Mouse (Mus musculus) ES-E14 (cell line): ENCODE measurements around the gene Vps33b.

Experiments used
- HCFC1 ChIP-seq: IDR thresholded peaks from 2 replicates; pipeline ENCODE4 v1.6.1; 2012; ENCODE audit warnings: low read length, inconsistent platforms, borderline replicate concordance; ENCODE audit not compliant: insufficient read depth
- MAFK ChIP-seq: IDR thresholded peaks from 2 replicates; pipeline ENCODE4 v1.6.1; 2014; ENCODE audit warnings: mild to moderate bottlenecking, low read depth, low read length, inconsistent platforms; ENCODE audit not compliant: insufficient read depth
- ZNF384 ChIP-seq: IDR thresholded peaks from 2 replicates; pipeline ENCODE4 v1.6.1; 2012; ENCODE audit warnings: low read depth, low read length, inconsistent platforms

GRCm38 (mm10) chr7:80319846-80320496, 50.5 kb downstream of the Vps33b start:
- TF ChIP-seq ZNF384: no peak
- TF ChIP-seq MAFK: no peak
- no peak for TF ChIP-seq HCFC1
